Mouse (Mus musculus): ENCODE results near the gene Ttc30a1. TPM values are rescaled to one million over a fixed set of nuclear protein-coding genes. Genes with fewer than 3 reads are reported as not detected.

Ttc30a1 gene
- polyA plus RNA-seq, 1 experiment from 2014 or later: 9.7 TPM

GRCm38 (mm10) chr2:76002899-76003298, 21.1 kb upstream of the Ttc30a1 start:
- WGBS: 86% methylated on average over 9 of the region's 9 CpGs
- ATAC-seq (ENCODE audit: low FRiP score, low TSS enrichment) (no peak), DNase-seq (no peak)
- Histone ChIP-seq H3K4me1 (ENCODE audit: control insufficient read depth, insufficient read depth, low read length) (no peaks in the 10 kb centered on the region), H3K27ac (replicated peaks; ENCODE audit: low read depth, low read length) (no peak overlapping the region), H3K27me3 (ENCODE audit: control insufficient read depth, insufficient read depth, low read length) (no peaks in the 10 kb centered on the region), H3K9ac (replicated peaks; ENCODE audit: low read length) (no peak overlapping the region), H3K9me3 (ENCODE audit: control insufficient read depth, low read length) (no peaks in the 10 kb centered on the region), H3K4me3 (replicated peaks; ENCODE audit: low read depth, low read length) (no peak overlapping the region), H3K4me2 (ENCODE audit: low read length) (no peak overlapping the region), H3K36me3 (ENCODE audit: control insufficient read depth, insufficient read depth, low read length) (no peaks in the 10 kb centered on the region)

- Histone ChIP-seq H3K9me3 (ENCODE audit: control insufficient read depth, low read length) (no peaks in the 10 kb centered on the region), H3K4me2 (ENCODE audit: low read length) (no peak overlapping the region), H3K4me3 (replicated peaks; ENCODE audit: low read depth, low read length) (no peak overlapping the region), H3K27ac (replicated peaks; ENCODE audit: low read depth, low read length) (no peak overlapping the region), H3K27me3 (ENCODE audit: control insufficient read depth, insufficient read depth, low read length) (no peaks in the 10 kb centered on the region), H3K36me3 (ENCODE audit: control insufficient read depth, insufficient read depth, low read length) (no peaks in the 10 kb centered on the region), H3K9ac (replicated peaks; ENCODE audit: low read length) (no peak overlapping the region), H3K4me1 (ENCODE audit: control insufficient read depth, insufficient read depth, low read length) (no peaks in the 10 kb centered on the region)
- WGBS: 50% methylated on average over 8 of the region's 8 CpGs
- DNase-seq: no peak
- ATAC-seq (ENCODE audit: low FRiP score, low TSS enrichment): no peak
Measured at GRCm38 (mm10) chr2:76001392-76001791, 19.6 kb upstream of the Ttc30a1 start.

GRCm38 (mm10) chr2:75999636-76000035, 17.9 kb upstream of the Ttc30a1 start:
- Histone ChIP-seq H3K9ac (replicated peaks; ENCODE audit: low read length) (no peak overlapping the region), H3K9me3 (ENCODE audit: control insufficient read depth, low read length) (no peaks in the 10 kb centered on the region), H3K27ac (replicated peaks; ENCODE audit: low read depth, low read length) (no peak overlapping the region), H3K4me2 (ENCODE audit: low read length) (no peak overlapping the region), H3K4me3 (replicated peaks; ENCODE audit: low read depth, low read length) (no peak overlapping the region), H3K36me3 (ENCODE audit: control insufficient read depth, insufficient read depth, low read length) (no peaks in the 10 kb centered on the region), H3K27me3 (ENCODE audit: control insufficient read depth, insufficient read depth, low read length) (no peaks in the 10 kb centered on the region), H3K4me1 (ENCODE audit: control insufficient read depth, insufficient read depth, low read length) (no peaks in the 10 kb centered on the region)
- 69% methylated on average over 12 of the region's 12 CpGs for WGBS
- DNase-seq (no peak), ATAC-seq (ENCODE audit: low FRiP score, low TSS enrichment) (no peak)

- Histone ChIP-seq H3K4me1 (ENCODE audit: control insufficient read depth, insufficient read depth, low read length) (no peaks in the 10 kb centered on the region), H3K9ac (replicated peaks; ENCODE audit: low read length) (no peak overlapping the region), H3K27ac (replicated peaks; ENCODE audit: low read depth, low read length) (no peak overlapping the region), H3K9me3 (ENCODE audit: control insufficient read depth, low read length) (no peaks in the 10 kb centered on the region), H3K4me3 (replicated peaks; ENCODE audit: low read depth, low read length) (no peak overlapping the region), H3K36me3 (ENCODE audit: control insufficient read depth, insufficient read depth, low read length) (no peaks in the 10 kb centered on the region), H3K27me3 (ENCODE audit: control insufficient read depth, insufficient read depth, low read length) (no peaks in the 10 kb centered on the region), H3K4me2 (ENCODE audit: low read length) (no peak overlapping the region)
- DNase-seq (no peak), ATAC-seq (ENCODE audit: low FRiP score, low TSS enrichment) (no peak)
- 57% methylated on average over 8 of the region's 8 CpGs for WGBS
Measured at GRCm38 (mm10) chr2:75998692-75999091, 16.9 kb upstream of the Ttc30a1 start.

GRCm38 (mm10) chr2:75997726-75998125, 16.0 kb upstream of the Ttc30a1 start:
- Histone ChIP-seq H3K9me3 (ENCODE audit: control insufficient read depth, low read length) (no peaks in the 10 kb centered on the region), H3K4me2 (ENCODE audit: low read length) (no peak overlapping the region), H3K27me3 (ENCODE audit: control insufficient read depth, insufficient read depth, low read length) (no peaks in the 10 kb centered on the region), H3K4me1 (ENCODE audit: control insufficient read depth, insufficient read depth, low read length) (no peaks in the 10 kb centered on the region), H3K9ac (replicated peaks; ENCODE audit: low read length) (no peak overlapping the region), H3K4me3 (replicated peaks; ENCODE audit: low read depth, low read length) (no peak overlapping the region), H3K27ac (replicated peaks; ENCODE audit: low read depth, low read length) (no peak overlapping the region), H3K36me3 (ENCODE audit: control insufficient read depth, insufficient read depth, low read length) (no peaks in the 10 kb centered on the region)
- DNase-seq (no peak), ATAC-seq (ENCODE audit: low FRiP score, low TSS enrichment) (no peak)
- 74% methylated on average over 12 of the region's 12 CpGs for WGBS

GRCm38 (mm10) chr2:75994841-75995240, 13.1 kb upstream of the Ttc30a1 start:
- Histone ChIP-seq H3K4me3 (replicated peaks; ENCODE audit: low read depth, low read length) (no peak overlapping the region), H3K36me3 (ENCODE audit: control insufficient read depth, insufficient read depth, low read length) (no peaks in the 10 kb centered on the region), H3K27me3 (ENCODE audit: control insufficient read depth, insufficient read depth, low read length) (no peaks in the 10 kb centered on the region), H3K9me3 (ENCODE audit: control insufficient read depth, low read length) (no peaks in the 10 kb centered on the region), H3K4me1 (ENCODE audit: control insufficient read depth, insufficient read depth, low read length) (0 out of 2 replicates have a peak, but pooled peaks cover 2% of the 10 kb centered on the region), H3K4me2 (ENCODE audit: low read length) (no peak overlapping the region), H3K27ac (replicated peaks; ENCODE audit: low read depth, low read length) (no peak overlapping the region), H3K9ac (replicated peaks; ENCODE audit: low read length) (no peak overlapping the region)
- DNase-seq (no peak), ATAC-seq (ENCODE audit: low FRiP score, low TSS enrichment) (no peak)
- 96% methylated on average over 11 of the region's 11 CpGs for WGBS

GRCm38 (mm10) chr2:75991581-75992205, 9.9 kb upstream of the Ttc30a1 start:
- no peak for ATAC-seq (ENCODE audit: low FRiP score, low TSS enrichment)
- peaks cover 14% of the 10 kb centered on the region for H3K4me1 ChIP-seq (ENCODE audit: control insufficient read depth, insufficient read depth, low read length)
- no peaks in the 10 kb centered on the region for H3K36me3 ChIP-seq (ENCODE audit: control insufficient read depth, insufficient read depth, low read length)
- no peaks in the 10 kb centered on the region for H3K27me3 ChIP-seq (ENCODE audit: control insufficient read depth, insufficient read depth, low read length)
- H3K4me3 ChIP-seq (replicated peaks; ENCODE audit: low read depth, low read length): no peak overlapping the region
- H3K9me3 ChIP-seq (ENCODE audit: control insufficient read depth, low read length): no peaks in the 10 kb centered on the region
- H3K27ac ChIP-seq (replicated peaks; ENCODE audit: low read depth, low read length): no peak overlapping the region
- no peak overlapping the region for H3K9ac ChIP-seq (replicated peaks; ENCODE audit: low read length)
- DNase-seq: no peak
- H3K4me2 ChIP-seq (ENCODE audit: low read length): no peak overlapping the region
- 80% methylated on average over 6 of the region's 6 CpGs for WGBS

GRCm38 (mm10) chr2:75990885-75991539, 9.2 kb upstream of the Ttc30a1 start:
- H3K4me2 ChIP-seq (ENCODE audit: low read length): no peak overlapping the region
- H3K9me3 ChIP-seq (ENCODE audit: control insufficient read depth, low read length): no peaks in the 10 kb centered on the region
- DNase-seq (peak; percentile 57), ATAC-seq (ENCODE audit: low FRiP score, low TSS enrichment) (no peak)
- H3K9ac ChIP-seq (replicated peaks; ENCODE audit: low read length): no peak overlapping the region
- H3K27me3 ChIP-seq (ENCODE audit: control insufficient read depth, insufficient read depth, low read length): no peaks in the 10 kb centered on the region
- 59% methylated on average over 13 of the region's 13 CpGs for WGBS
- no peaks in the 10 kb centered on the region for H3K36me3 ChIP-seq (ENCODE audit: control insufficient read depth, insufficient read depth, low read length)
- H3K4me3 ChIP-seq (replicated peaks; ENCODE audit: low read depth, low read length): no peak overlapping the region
- H3K27ac ChIP-seq (replicated peaks; ENCODE audit: low read depth, low read length): no peak overlapping the region
- H3K4me1 ChIP-seq (ENCODE audit: control insufficient read depth, insufficient read depth, low read length): peaks cover 14% of the 10 kb centered on the region

- WGBS: 67% methylated on average over 4 of the region's 4 CpGs
- no peak for ATAC-seq (ENCODE audit: low FRiP score, low TSS enrichment)
Measured at GRCm38 (mm10) chr2:75989694-75990093, 7.9 kb upstream of the Ttc30a1 start.

More at GRCm38 (mm10) chr2:75989694-75990093, 7.9 kb upstream of the Ttc30a1 start:
- H3K27me3 ChIP-seq (ENCODE audit: control insufficient read depth, insufficient read depth, low read length): no peaks in the 10 kb centered on the region
- H3K9me3 ChIP-seq (ENCODE audit: control insufficient read depth, low read length): no peaks in the 10 kb centered on the region
- peaks cover 14% of the 10 kb centered on the region for H3K4me1 ChIP-seq (ENCODE audit: control insufficient read depth, insufficient read depth, low read length)
- H3K36me3 ChIP-seq (ENCODE audit: control insufficient read depth, insufficient read depth, low read length): no peaks in the 10 kb centered on the region
- H3K9ac ChIP-seq (replicated peaks; ENCODE audit: low read length): no peak overlapping the region
- H3K27ac ChIP-seq (replicated peaks; ENCODE audit: low read depth, low read length): peak overlapping the region; percentile 82; the same call in 1 of the 2 replicates
- H3K4me3 ChIP-seq (replicated peaks; ENCODE audit: low read depth, low read length): no peak overlapping the region
- peak overlapping the region; percentile 35; the same call in 1 of the 2 replicates for H3K4me2 ChIP-seq (ENCODE audit: low read length)
- DNase-seq: no peak

All from midbrain, embryonic 14.5 days (tissue).